In the genomic region with DNA sequence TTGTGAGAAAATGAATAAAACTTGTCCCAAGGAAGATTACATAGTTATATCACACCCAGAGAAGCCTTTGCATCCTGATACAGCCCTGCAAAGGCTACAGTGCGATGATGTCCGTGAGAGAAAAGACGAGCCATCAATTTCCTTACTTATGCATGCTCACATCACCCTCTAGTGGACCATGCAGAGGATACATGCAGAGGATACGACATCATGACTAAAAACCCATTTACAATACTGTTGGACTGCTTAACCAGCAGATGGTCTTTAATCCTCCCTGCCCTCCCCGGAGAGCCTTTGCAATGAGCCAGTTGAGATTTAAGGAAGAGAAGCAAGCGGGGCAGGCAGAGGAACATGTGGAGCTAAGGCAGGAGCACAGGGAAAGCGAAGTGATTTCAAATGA, we compare ENCODE assay signal across 8 mouse cellular contexts. TPM values are rescaled to one million over a fixed set of nuclear protein-coding genes. Genes with fewer than 3 reads are reported as not detected.
A peak's percentile ranks its signal among the peaks of the same experiment; 100 is the strongest.
DNase-seq lines count a peak whose midpoint lies in the region; ATAC-seq and TF ChIP-seq lines count a peak whose summit lies in the region.

No protein-coding gene starts in this region.

- H3K4me3 ChIP-seq in ES-E14 (ENCODE audit: insufficient read depth in 1 of 2, low read depth in 1 of 2, low read length in 2 of 2, poor library complexity in 1 of 2, severe bottlenecking in 1 of 2) = no peak overlapping the region
- no peak overlapping the region for H3K4me3 ChIP-seq in hindbrain, postnatal 0 days (ENCODE audit: low read length)
- H3K4me3 ChIP-seq in liver, postnatal 0 days (ENCODE audit: low read depth, low read length) = no peak overlapping the region
- no peak overlapping the region for H3K4me3 ChIP-seq in stomach, embryonic 16.5 days (replicated peaks; ENCODE audit: low read length)

- no peaks in the 10 kb centered on the region for H3K4me1 ChIP-seq in ES-E14 (ENCODE audit: control insufficient read depth in 2 of 2, insufficient read depth in 2 of 2, low read length in 2 of 2, poor library complexity in 1 of 2)
- H3K4me1 ChIP-seq in hindbrain, postnatal 0 days (ENCODE audit: insufficient read depth, low read length) = no peaks in the 10 kb centered on the region
- no peaks in the 10 kb centered on the region for H3K4me1 ChIP-seq in liver, postnatal 0 days (ENCODE audit: insufficient read depth)
- no peaks in the 10 kb centered on the region for H3K4me1 ChIP-seq in stomach, embryonic 16.5 days (ENCODE audit: control insufficient read depth, insufficient read depth, low read length)

- H3K9ac ChIP-seq in ES-E14 (ENCODE audit: insufficient read depth, low read depth, low read length, poor library complexity, severe bottlenecking) = no peak overlapping the region
- H3K9ac ChIP-seq in hindbrain, postnatal 0 days (replicated peaks; ENCODE audit: low read length) = no peak overlapping the region; the same call in 1 of the 2 replicates
- H3K9ac ChIP-seq in liver, postnatal 0 days (replicated peaks) = no peak overlapping the region
- H3K9ac ChIP-seq in stomach, embryonic 16.5 days (ENCODE audit: low read length) = no peak overlapping the region

- 29% methylated on average over 7 of the region's 7 CpGs for WGBS in hindbrain, postnatal 0 days
- WGBS in liver, postnatal 0 days (ENCODE audit: insufficient replicate concordance) = 83% methylated on average over 7 of the region's 7 CpGs
- WGBS in stomach, embryonic 16.5 days = 50% methylated on average over 7 of the region's 7 CpGs

- no peak for TF ChIP-seq EP300 in liver, postnatal 0 days (IDR thresholded peaks at IDR 0.05; ENCODE audit: low read depth)

- H3K36me3 ChIP-seq in ES-E14 (ENCODE audit: control insufficient read depth, insufficient read depth, low read length, poor library complexity, severe bottlenecking) = peaks cover 10% of the 10 kb centered on the region
- H3K36me3 ChIP-seq in hindbrain, postnatal 0 days (ENCODE audit: insufficient read depth, low read length) = peaks cover 9% of the 10 kb centered on the region; the same call in 1 of the 2 replicates
- peaks cover 53% of the 10 kb centered on the region for H3K36me3 ChIP-seq in liver, postnatal 0 days (replicated peaks; ENCODE audit: insufficient read depth, low read length)
- no peaks in the 10 kb centered on the region; the same call in 1 of the 2 replicates for H3K36me3 ChIP-seq in stomach, embryonic 16.5 days (ENCODE audit: control insufficient read depth, insufficient read depth, low read length)

- H3K4me2 ChIP-seq in hindbrain, postnatal 0 days (ENCODE audit: low read depth, low read length) = peak overlapping the region; percentile 28
- no peak overlapping the region for H3K4me2 ChIP-seq in liver, postnatal 0 days (ENCODE audit: low read depth, low read length)
- no peak overlapping the region for H3K4me2 ChIP-seq in stomach, embryonic 16.5 days (ENCODE audit: low read depth, low read length)

- H3K9me3 ChIP-seq in ES-E14 (ENCODE audit: control insufficient read depth, insufficient read depth, low read depth, low read length) = no peaks in the 10 kb centered on the region
- H3K9me3 ChIP-seq in hindbrain, postnatal 0 days (ENCODE audit: low read length) = no peaks in the 10 kb centered on the region
- H3K9me3 ChIP-seq in liver, postnatal 0 days (ENCODE audit: low read length) = no peaks in the 10 kb centered on the region
- H3K9me3 ChIP-seq in stomach, embryonic 16.5 days (replicated peaks; ENCODE audit: control insufficient read depth, low read length) = no peaks in the 10 kb centered on the region

- H3K27me3 ChIP-seq in hindbrain, postnatal 0 days (ENCODE audit: insufficient read depth, low read length) = no peaks in the 10 kb centered on the region
- H3K27me3 ChIP-seq in liver, postnatal 0 days (ENCODE audit: insufficient read depth, low read length) = no peaks in the 10 kb centered on the region
- no peaks in the 10 kb centered on the region for H3K27me3 ChIP-seq in stomach, embryonic 16.5 days (ENCODE audit: control insufficient read depth, insufficient read depth, low read length)

- H3K27ac ChIP-seq in ES-E14 (ENCODE audit: insufficient read depth, low read depth, low read length, poor library complexity, severe bottlenecking) = no peak overlapping the region
- no peak overlapping the region for H3K27ac ChIP-seq in hindbrain, postnatal 0 days
- H3K27ac ChIP-seq in liver, postnatal 0 days (ENCODE audit: low read depth) = no peak overlapping the region
- no peak overlapping the region for H3K27ac ChIP-seq in stomach, embryonic 16.5 days (ENCODE audit: low read length)

- TF ChIP-seq CTCF in hindbrain, postnatal 0 days (IDR thresholded peaks at IDR 0.05; ENCODE audit: low read depth) = peak; percentile 89
- peak; percentile 55 for TF ChIP-seq CTCF in liver, postnatal 0 days (IDR thresholded peaks at IDR 0.05; ENCODE audit: low read depth)

- DNase-seq in gastrocnemius, postnatal 14 days = peak; percentile 12
- no peak for DNase-seq in gastrocnemius, adult 18-20 months (ENCODE audit: low spot score)
- DNase-seq in ES-E14 (ENCODE audit: low read depth, low spot score) = peak; percentile 15
- peak; percentile 30 to 62 for DNase-seq in cerebellum, postnatal 25 days
- DNase-seq in hindbrain, postnatal 0 days (ENCODE audit: low spot score) = peak; percentile 85
- no peak for DNase-seq in liver, postnatal 0 days

- in situ Hi-C loops in ES-E14 (cut with MboI; ENCODE audit: low sequenced_read_pairs in 2 of 2, unreplicated experiment in 2 of 2) = no loop called here

- intact Hi-C loops in gastrocnemius, postnatal 14 days (cut with DNase I; ENCODE audit: low total_unique reads) = no loop called here

- ATAC-seq in hindbrain, postnatal 0 days = peak; percentile 96
- ATAC-seq in liver, postnatal 0 days = no peak
- peak; percentile 69; the same call in 1 of the 2 replicates for ATAC-seq in stomach, embryonic 16.5 days (ENCODE audit: insufficient read depth, low FRiP score)
- no peak for ATAC-seq in erythroblast, adult 5-6 weeks (replicated peaks; ENCODE audit: low FRiP score, poor library complexity, severe bottlenecking)

TF ChIP-seq in ES-E14, 5 proteins besides CTCF, POLR2A, EP300 and RAD21:
- no peak for TF ChIP-seq MAFK (IDR thresholded peaks at IDR 0.05; ENCODE audit: insufficient read depth, low read depth, low read length)
- TF ChIP-seq ZC3H11A (IDR thresholded peaks at IDR 0.05; ENCODE audit: borderline replicate concordance, low read depth, low read length) = no peak
- no peak for TF ChIP-seq ZNF384 (IDR thresholded peaks at IDR 0.05; ENCODE audit: low read depth, low read length)
- TF ChIP-seq CHD2 (IDR thresholded peaks at IDR 0.05; ENCODE audit: low read depth, low read length) = no peak
- TF ChIP-seq HCFC1 (IDR thresholded peaks at IDR 0.05; ENCODE audit: borderline replicate concordance, insufficient read depth, low read length) = no peak

RNA-seq across cellular contexts. Expression of gene Pot1a, which starts 42.0 kb away (rescaled TPM):
- 1 to 10 TPM; 6.9 to 8.7 TPM for total RNA-seq in gastrocnemius, postnatal 14 days (2021)
- 1 to 10 TPM; 7.3 to 7.7 TPM for total RNA-seq in gastrocnemius, adult 18-20 months (2021)
- 18.6 and 22.9 TPM in 2 replicates for total RNA-seq in ES-E14 (2012; rRNA removed)
- 22.8 and 24.7 TPM in 2 replicates for total RNA-seq in hindbrain, postnatal 0 days (2014; rRNA removed)
- 17.0 and 17.6 TPM in 2 replicates for polyA plus RNA-seq in hindbrain, postnatal 0 days (2015; fragmentation: Nextera tagmentation; extraction: Ambion mirVana)
- 10.0 TPM in 2 replicates for polyA plus RNA-seq in liver, postnatal 0 days (2015; fragmentation: Nextera tagmentation; extraction: Ambion mirVana)
- polyA plus RNA-seq in stomach, embryonic 16.5 days (2015; fragmentation: Nextera tagmentation; extraction: Ambion mirVana) = 25.5 and 25.9 TPM in 2 replicates
- 56.3 and 68.1 TPM in 2 replicates for total RNA-seq in erythroblast, adult 5-6 weeks (2015; ENCODE audit: low replicate concordance)
- total RNA-seq in erythroblast, adult 5-6 weeks (2017; ENCODE audit: low replicate concordance) = 64.3 and 68.5 TPM in 2 replicates

Comparison
In these comparisons a context has a peak if more than half of its experiments do, and no peak if none do; other contexts are left out.
1. DNase-seq: peak in gastrocnemius, postnatal 14 days (single experiment), ES-E14 (single experiment), cerebellum, postnatal 25 days (2 of 2) and hindbrain, postnatal 0 days (single experiment); none in gastrocnemius, adult 18-20 months (single experiment) and liver, postnatal 0 days (single experiment).
2. ATAC-seq: peak in hindbrain, postnatal 0 days (single experiment) and stomach, embryonic 16.5 days (single experiment); none in liver, postnatal 0 days (single experiment) and erythroblast, adult 5-6 weeks (single experiment).